Mouse (Mus musculus): ENCODE data around the gene Fibp. TPM values are rescaled to one million over a fixed set of nuclear protein-coding genes. Genes with fewer than 3 reads are reported as not detected.

Fibp gene
- polyA plus RNA-seq, 1 experiment from 2014 or later = 116 TPM

GRCm38 (mm10) chr19:5429219-5429618, 31.2 kb upstream of the Fibp start:
- Histone ChIP-seq H3K27me3 (replicated peaks; ENCODE audit: control insufficient read depth, insufficient read depth, low read length) (no peaks in the 10 kb centered on the region), H3K36me3 (ENCODE audit: control insufficient read depth, insufficient read depth) (peaks cover 10% of the 10 kb centered on the region; the same call in 1 of the 2 replicates), H3K4me1 (replicated peaks; ENCODE audit: control insufficient read depth, insufficient read depth, low read length) (peaks cover 11% of the 10 kb centered on the region; the same call in 1 of the 2 replicates), H3K4me3 (ENCODE audit: low read depth, low read length) (no peak overlapping the region), H3K27ac (ENCODE audit: low read depth, low read length) (no peak overlapping the region), H3K9me3 (ENCODE audit: control insufficient read depth) (no peaks in the 10 kb centered on the region), H3K4me2 (replicated peaks; ENCODE audit: low read depth) (no peak overlapping the region), H3K9ac (ENCODE audit: low read depth, low read length) (no peak overlapping the region)
- no peak for TF ChIP-seq CTCF (IDR thresholded peaks at IDR 0.05; ENCODE audit: low read depth)
- no peak for ATAC-seq
- 82% methylated on average over 4 of the region's 4 CpGs for WGBS

- WGBS = 70% methylated on average over 8 of the region's 8 CpGs
- Histone ChIP-seq H3K9ac (ENCODE audit: low read depth, low read length) (no peak overlapping the region), H3K27me3 (replicated peaks; ENCODE audit: control insufficient read depth, insufficient read depth, low read length) (no peaks in the 10 kb centered on the region), H3K9me3 (ENCODE audit: control insufficient read depth) (no peaks in the 10 kb centered on the region), H3K27ac (ENCODE audit: low read depth, low read length) (no peak overlapping the region), H3K36me3 (ENCODE audit: control insufficient read depth, insufficient read depth) (peaks cover 10% of the 10 kb centered on the region; the same call in 1 of the 2 replicates), H3K4me1 (replicated peaks; ENCODE audit: control insufficient read depth, insufficient read depth, low read length) (peaks cover 11% of the 10 kb centered on the region; the same call in 1 of the 2 replicates), H3K4me3 (ENCODE audit: low read depth, low read length) (no peak overlapping the region), H3K4me2 (replicated peaks; ENCODE audit: low read depth) (no peak overlapping the region)
- ATAC-seq = no peak
- no peak for TF ChIP-seq CTCF (IDR thresholded peaks at IDR 0.05; ENCODE audit: low read depth)
Measured at GRCm38 (mm10) chr19:5429806-5430205, 30.6 kb upstream of the Fibp start.

- no peak for ATAC-seq
- H3K4me3 ChIP-seq (ENCODE audit: low read depth, low read length) = no peak overlapping the region
- WGBS = 78% methylated on average over 1 of the region's 1 CpGs
Measured at GRCm38 (mm10) chr19:5430408-5430807, 30.0 kb upstream of the Fibp start.

GRCm38 (mm10) chr19:5431911-5432464, 28.4 kb upstream of the Fibp start:
- no peak for TF ChIP-seq CTCF (IDR thresholded peaks at IDR 0.05; ENCODE audit: low read depth)
- 83% methylated on average over 4 of the region's 4 CpGs for WGBS
- H3K4me3 ChIP-seq (ENCODE audit: low read depth, low read length) = no peak overlapping the region
- no peak overlapping the region for H3K4me2 ChIP-seq (replicated peaks; ENCODE audit: low read depth)
- H3K27ac ChIP-seq (ENCODE audit: low read depth, low read length) = no peak overlapping the region
- no peak overlapping the region for H3K9ac ChIP-seq (ENCODE audit: low read depth, low read length)
- no peaks in the 10 kb centered on the region for H3K27me3 ChIP-seq (replicated peaks; ENCODE audit: control insufficient read depth, insufficient read depth, low read length)
- 0 out of 2 replicates have a peak, but pooled peaks cover 5% of the 10 kb centered on the region for H3K4me1 ChIP-seq (replicated peaks; ENCODE audit: control insufficient read depth, insufficient read depth, low read length)
- ATAC-seq = no peak
- H3K9me3 ChIP-seq (ENCODE audit: control insufficient read depth) = no peaks in the 10 kb centered on the region
- H3K36me3 ChIP-seq (ENCODE audit: control insufficient read depth, insufficient read depth) = no peaks in the 10 kb centered on the region

More at GRCm38 (mm10) chr19:5430408-5430807, 30.0 kb upstream of the Fibp start:
- no peak overlapping the region for H3K27ac ChIP-seq (ENCODE audit: low read depth, low read length)
- H3K27me3 ChIP-seq (replicated peaks; ENCODE audit: control insufficient read depth, insufficient read depth, low read length) = no peaks in the 10 kb centered on the region
- peaks cover 10% of the 10 kb centered on the region; the same call in 1 of the 2 replicates for H3K36me3 ChIP-seq (ENCODE audit: control insufficient read depth, insufficient read depth)
- no peak overlapping the region for H3K9ac ChIP-seq (ENCODE audit: low read depth, low read length)
- H3K4me2 ChIP-seq (replicated peaks; ENCODE audit: low read depth) = no peak overlapping the region
- H3K4me1 ChIP-seq (replicated peaks; ENCODE audit: control insufficient read depth, insufficient read depth, low read length) = peaks cover 11% of the 10 kb centered on the region; the same call in 1 of the 2 replicates
- TF ChIP-seq CTCF (IDR thresholded peaks at IDR 0.05; ENCODE audit: low read depth) = no peak
- H3K9me3 ChIP-seq (ENCODE audit: control insufficient read depth) = no peaks in the 10 kb centered on the region

GRCm38 (mm10) chr19:5432992-5433852, 27.2 kb upstream of the Fibp start:
- 4% methylated on average over 16 of the region's 16 CpGs for WGBS
- TF ChIP-seq CTCF (IDR thresholded peaks at IDR 0.05; ENCODE audit: low read depth) = peak; percentile 72
- H3K27me3 ChIP-seq (replicated peaks; ENCODE audit: control insufficient read depth, insufficient read depth, low read length) = no peaks in the 10 kb centered on the region
- ATAC-seq = peak; percentile 56
- no peaks in the 10 kb centered on the region for H3K36me3 ChIP-seq (ENCODE audit: control insufficient read depth, insufficient read depth)
- H3K9me3 ChIP-seq (ENCODE audit: control insufficient read depth) = no peaks in the 10 kb centered on the region
- H3K27ac ChIP-seq (ENCODE audit: low read depth, low read length) = peak overlapping the region; percentile 31; the same call in 1 of the 2 replicates
- 0 out of 2 replicates have a peak, but pooled peaks cover 5% of the 10 kb centered on the region for H3K4me1 ChIP-seq (replicated peaks; ENCODE audit: control insufficient read depth, insufficient read depth, low read length)
- no peak overlapping the region for H3K9ac ChIP-seq (ENCODE audit: low read depth, low read length)
- peak overlapping the region; percentile 75 for H3K4me2 ChIP-seq (replicated peaks; ENCODE audit: low read depth)
- peak overlapping the region; percentile 33 for H3K4me3 ChIP-seq (ENCODE audit: low read depth, low read length)

GRCm38 (mm10) chr19:5433951-5434350, 26.5 kb upstream of the Fibp start:
- ATAC-seq = no peak
- H3K4me1 ChIP-seq (replicated peaks; ENCODE audit: control insufficient read depth, insufficient read depth, low read length) = 0 out of 2 replicates have a peak, but pooled peaks cover 5% of the 10 kb centered on the region
- H3K27ac ChIP-seq (ENCODE audit: low read depth, low read length) = no peak overlapping the region
- H3K9me3 ChIP-seq (ENCODE audit: control insufficient read depth) = no peaks in the 10 kb centered on the region
- TF ChIP-seq CTCF (IDR thresholded peaks at IDR 0.05; ENCODE audit: low read depth) = no peak
- no peak overlapping the region for H3K4me3 ChIP-seq (ENCODE audit: low read depth, low read length)
- peak overlapping the region; percentile 75; the same call in 1 of the 2 replicates for H3K4me2 ChIP-seq (replicated peaks; ENCODE audit: low read depth)
- no peak overlapping the region for H3K9ac ChIP-seq (ENCODE audit: low read depth, low read length)
- H3K27me3 ChIP-seq (replicated peaks; ENCODE audit: control insufficient read depth, insufficient read depth, low read length) = no peaks in the 10 kb centered on the region
- WGBS = 62% methylated on average over 7 of the region's 7 CpGs
- no peaks in the 10 kb centered on the region for H3K36me3 ChIP-seq (ENCODE audit: control insufficient read depth, insufficient read depth)

All from intestine, postnatal 0 days (tissue).